Mouse (Mus musculus) skeletal muscle tissue, adult 2 months (tissue): ENCODE data around the gene Zcchc7.

Experiments used
- DNase-seq: peaks from one replicate; pipeline ENCODE4 v3.0.0-alpha.2; 2012; ENCODE audit warnings: low read depth, low spot score

The Zcchc7 gene

GRCm38 (mm10) chr4:44965175-44965574, 209.5 kb downstream of the Zcchc7 start:
- DNase-seq: no peak

GRCm38 (mm10) chr4:44965736-44966135, 210.1 kb downstream of the Zcchc7 start:
- no peak for DNase-seq

GRCm38 (mm10) chr4:44967402-44967801, 211.7 kb downstream of the Zcchc7 start:
- no peak for DNase-seq

- no peak for DNase-seq
These were observed 214.4 kb downstream of the Zcchc7 start for GRCm38 (mm10) chr4:44970056-44970455.

GRCm38 (mm10) chr4:44970612-44971110, 215.0 kb downstream of the Zcchc7 start:
- peak; percentile 52 for DNase-seq

- DNase-seq: peak; percentile 67
These were observed 217.8 kb downstream of the Zcchc7 start for GRCm38 (mm10) chr4:44973450-44973849.

- no peak for DNase-seq
These were observed 218.2 kb downstream of the Zcchc7 start for GRCm38 (mm10) chr4:44973871-44974270.

- no peak for DNase-seq
These were observed 218.7 kb downstream of the Zcchc7 start for GRCm38 (mm10) chr4:44974331-44974730.

GRCm38 (mm10) chr4:44976026-44976615, 220.4 kb downstream of the Zcchc7 start:
- no peak for DNase-seq

- DNase-seq: no peak
These were observed 221.4 kb downstream of the Zcchc7 start for GRCm38 (mm10) chr4:44976921-44977710.

GRCm38 (mm10) chr4:44978175-44978574, 222.5 kb downstream of the Zcchc7 start:
- no peak for DNase-seq

- no peak for DNase-seq
These were observed 224.2 kb downstream of the Zcchc7 start for GRCm38 (mm10) chr4:44979794-44980338.

- DNase-seq: peak; percentile 86
These were observed 225.8 kb downstream of the Zcchc7 start, which contains the start of gene Grhpr for GRCm38 (mm10) chr4:44981280-44981973. Gene Grhpr (plus strand): TSS chr4:44981395.
